Mouse (Mus musculus) Patski (cell line): ENCODE measurements around the gene Adgrl3. TPM values are rescaled to one million over a fixed set of nuclear protein-coding genes. Genes with fewer than 3 reads are reported as not detected.

Experiments
- ATAC-seq: fragments of 100-300 bp; one replicate; pipeline ENCODE4 v1.8.0; 2021
- CTCF ChIA-PET: fragments of 350-600 bp; sonication (Branson Sonifier 250); formaldehyde crosslinking; loops from one replicate; lab custom pipeline; 2022; ENCODE audit warnings: inconsistent platforms; lab: Charles Lee
- POLR2A ChIA-PET: fragments of 350-600 bp; sonication (Branson Sonifier 250); formaldehyde crosslinking; loops from one replicate; lab custom pipeline; 2022; ENCODE audit warnings: antibody characterized with exemption, inconsistent platforms; lab: Charles Lee
- DNase-seq: peaks from one replicate; pipeline ENCODE4 v3.0.0-alpha.2; 2011; ENCODE audit warnings: low read depth, low spot score
- H3K27me3 ChIP-seq: fragments of 371-371 bp; one replicate; pipeline ENCODE4 v1.5.1; 2021
- CTCF ChIP-seq: fragments of 100-300 bp; IDR thresholded peaks from one replicate; pipeline ENCODE4 v1.5.1; 2021
- in situ Hi-C: fragments of 300-500 bp; cut with MboI; formaldehyde crosslinking; loops from 3 replicates; pipeline ENCODE4 v1.11.1; 2018; ENCODE audit warnings: low pct_unique_long_range_greater_than_20kb, mixed read lengths
- polyA plus RNA-seq: library from polyadenylated mRNA; unstranded; gene quantifications from one replicate; pipeline ENCODE4 v1.2.3, GENCODE M21; 2021

The Adgrl3 gene
- polyA plus RNA-seq = 0.03 TPM

GRCm38 (mm10) chr5:81019590-81020254 lies at the start of gene Adgrl3:
TSS of gene Adgrl3 (plus strand) at chr5:81020138.
- ATAC-seq (no peak), DNase-seq (no peak)
- in situ Hi-C loops = no loop called here
- TF ChIP-seq CTCF = no peak
- H3K27me3 ChIP-seq = peaks cover 31% of the 10 kb centered on the region
- CTCF ChIA-PET = no interaction called here
- POLR2A ChIA-PET = interaction anchor here (0.6 kb wide), 1 partner anchor 123 kb away, joined by 4 read pairs; no protein-coding TSS in a partner anchor

- DNase-seq = no peak
- ATAC-seq = no peak
- no peak for TF ChIP-seq CTCF
- H3K27me3 ChIP-seq = peaks cover 31% of the 10 kb centered on the region
- POLR2A ChIA-PET = no interaction called here
- CTCF ChIA-PET = no interaction called here
- in situ Hi-C loops = no loop called here
Observed at GRCm38 (mm10) chr5:81019166-81019565, 772 bp upstream of the Adgrl3 start.

GRCm38 (mm10) chr5:81020281-81021005 lies 505 bp downstream of the Adgrl3 start:
- ATAC-seq (peak; percentile 63), DNase-seq (no peak)
- peaks cover 36% of the 10 kb centered on the region for H3K27me3 ChIP-seq
- no peak for TF ChIP-seq CTCF
- POLR2A ChIA-PET = interaction anchor here (0.6 kb wide), 1 partner anchor 122 kb away, joined by 4 read pairs; no protein-coding TSS in a partner anchor
- CTCF ChIA-PET = no interaction called here
- in situ Hi-C loops = no loop called here

- in situ Hi-C loops = no loop called here
- ChIA-PET CTCF (no interaction called here), POLR2A (no interaction called here)
- no peak for DNase-seq
- H3K27me3 ChIP-seq = peaks cover 36% of the 10 kb centered on the region
- no peak for ATAC-seq
- TF ChIP-seq CTCF = no peak
Observed at GRCm38 (mm10) chr5:81021006-81021320, 1.0 kb downstream of the Adgrl3 start.

- no peak for TF ChIP-seq CTCF
- ATAC-seq (no peak), DNase-seq (no peak)
- in situ Hi-C loops = no loop called here
- ChIA-PET POLR2A (no interaction called here), CTCF (no interaction called here)
- peaks cover 38% of the 10 kb centered on the region for H3K27me3 ChIP-seq
Observed at GRCm38 (mm10) chr5:81021331-81021863, 1.5 kb downstream of the Adgrl3 start.

- DNase-seq = no peak
- TF ChIP-seq CTCF = no peak
- no peak for ATAC-seq
- in situ Hi-C loops = no loop called here
- ChIA-PET POLR2A (no interaction called here), CTCF (no interaction called here)
- peaks cover 43% of the 10 kb centered on the region for H3K27me3 ChIP-seq
Observed at GRCm38 (mm10) chr5:81021864-81022305, 1.9 kb downstream of the Adgrl3 start.

- DNase-seq (no peak), ATAC-seq (no peak)
- ChIA-PET CTCF (no interaction called here), POLR2A (no interaction called here)
- TF ChIP-seq CTCF = no peak
- in situ Hi-C loops = no loop called here
- H3K27me3 ChIP-seq = peaks cover 47% of the 10 kb centered on the region
Observed at GRCm38 (mm10) chr5:81022306-81023071, 2.6 kb downstream of the Adgrl3 start.

GRCm38 (mm10) chr5:81023923-81024715 lies 4.2 kb downstream of the Adgrl3 start:
- ATAC-seq (no peak), DNase-seq (no peak)
- in situ Hi-C loops = no loop called here
- H3K27me3 ChIP-seq = peaks cover 55% of the 10 kb centered on the region
- CTCF ChIA-PET = no interaction called here
- POLR2A ChIA-PET = no interaction called here
- no peak for TF ChIP-seq CTCF

GRCm38 (mm10) chr5:81028875-81029274 lies 8.9 kb downstream of the Adgrl3 start:
- in situ Hi-C loops = no loop called here
- POLR2A ChIA-PET = no interaction called here
- no peak for TF ChIP-seq CTCF
- ATAC-seq (no peak), DNase-seq (no peak)
- H3K27me3 ChIP-seq = peaks cover 31% of the 10 kb centered on the region
- CTCF ChIA-PET = no interaction called here

GRCm38 (mm10) chr5:81037091-81037490 lies 17.2 kb downstream of the Adgrl3 start:
- DNase-seq (no peak), ATAC-seq (no peak)
- peaks cover 3% of the 10 kb centered on the region for H3K27me3 ChIP-seq
- TF ChIP-seq CTCF = no peak
- CTCF ChIA-PET = interaction anchor here (1.5 kb wide), 1 partner anchor 12 kb away, joined by 4 read pairs; no protein-coding TSS in a partner anchor
- POLR2A ChIA-PET = no interaction called here
- in situ Hi-C loops = no loop called here
